Mouse (Mus musculus) c-Kit-positive CD71-positive TER-119-negative erythroid progenitor cells, embryonic 14.5 days (primary cell): ENCODE measurements around the gene Lrrc19.
A peak's percentile ranks its signal among the peaks of the same experiment; 100 is the strongest.
"Not testable (repeated sequence)": the region's sequence is repeated elsewhere in the genome, so short reads cannot be mapped to it uniquely, and the experiment has no call there.

Experiments
- DNase-seq: peaks from one replicate; pipeline ENCODE4 v3.0.0-alpha.2; 2013; ENCODE audit warnings: low read depth

The Lrrc19 gene

GRCm38 (mm10) chr4:94649920-94650319, at the start of gene Lrrc19:
Gene Lrrc19 (minus strand): TSS chr4:94650144.
- DNase-seq = no peak

DNA sequence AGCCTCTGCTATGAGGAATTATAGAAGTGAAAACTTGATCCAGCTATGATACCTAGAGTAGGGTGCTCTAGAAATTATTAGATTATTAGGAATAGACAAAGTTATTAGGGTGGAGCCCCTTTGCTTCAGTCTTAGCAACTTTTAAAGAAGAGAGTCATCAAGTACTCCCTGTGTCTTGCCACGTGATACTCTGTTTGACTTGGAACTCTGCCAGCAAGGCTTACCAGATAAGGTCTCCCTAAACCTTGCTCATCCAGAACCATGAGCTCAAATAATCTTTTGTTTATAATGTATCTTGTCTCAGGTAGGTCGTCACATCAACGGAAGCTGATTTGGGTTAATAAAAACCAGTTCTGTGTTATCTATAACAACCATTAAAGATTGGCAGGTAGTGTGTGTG, 46.4 kb upstream of the Lrrc19 start:
- no peak for DNase-seq

- no peak for DNase-seq
These were observed 42.2 kb upstream of the Lrrc19 start for GRCm38 (mm10) chr4:94692175-94692574.

DNA sequence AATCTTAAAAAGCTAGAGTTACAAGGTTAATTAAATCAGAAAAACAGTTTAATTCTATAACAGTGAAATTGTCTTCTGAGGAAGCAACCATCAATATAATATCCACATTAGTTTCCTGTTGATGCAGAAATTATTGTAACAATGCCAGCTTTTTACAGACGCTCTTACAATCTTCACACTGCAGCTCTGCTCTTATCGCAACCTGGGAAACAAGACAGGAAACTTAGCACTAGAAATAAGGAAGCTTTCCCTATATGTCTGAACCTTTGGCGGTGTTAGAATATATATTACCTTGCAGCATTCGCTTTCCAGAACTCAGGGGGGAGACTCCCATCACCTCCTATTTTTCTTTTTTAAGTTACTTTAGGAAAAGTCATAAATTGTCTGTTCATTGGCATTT, 41.1 kb upstream of the Lrrc19 start:
- no peak for DNase-seq

DNA sequence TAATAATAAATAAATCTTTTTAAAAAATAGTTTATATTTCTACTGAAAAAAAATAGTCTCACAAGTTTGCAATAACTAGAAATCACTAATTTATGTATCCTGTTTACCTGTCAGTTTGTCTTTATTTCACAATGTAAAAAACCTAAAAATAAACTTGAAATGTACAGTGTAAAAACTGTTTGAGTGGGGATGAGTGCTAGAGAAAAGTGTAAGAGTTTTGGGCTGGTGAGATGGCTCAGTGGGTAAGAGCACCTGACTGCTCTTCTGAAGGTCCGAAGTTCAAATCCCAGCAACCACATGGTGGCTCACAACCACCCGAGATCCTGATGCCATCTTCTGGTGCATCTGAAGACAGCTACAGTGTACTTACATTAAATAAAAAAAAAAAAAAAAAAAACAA, 39.9 kb upstream of the Lrrc19 start:
- not testable (repeated sequence) for DNase-seq

GRCm38 (mm10) chr4:94683305-94683704, 33.4 kb upstream of the Lrrc19 start:
- DNase-seq = no peak

GRCm38 (mm10) chr4:94682029-94682428, 32.1 kb upstream of the Lrrc19 start:
- DNase-seq = no peak

- DNase-seq = no peak
These were observed 31.2 kb upstream of the Lrrc19 start for GRCm38 (mm10) chr4:94681181-94681580.

DNA sequence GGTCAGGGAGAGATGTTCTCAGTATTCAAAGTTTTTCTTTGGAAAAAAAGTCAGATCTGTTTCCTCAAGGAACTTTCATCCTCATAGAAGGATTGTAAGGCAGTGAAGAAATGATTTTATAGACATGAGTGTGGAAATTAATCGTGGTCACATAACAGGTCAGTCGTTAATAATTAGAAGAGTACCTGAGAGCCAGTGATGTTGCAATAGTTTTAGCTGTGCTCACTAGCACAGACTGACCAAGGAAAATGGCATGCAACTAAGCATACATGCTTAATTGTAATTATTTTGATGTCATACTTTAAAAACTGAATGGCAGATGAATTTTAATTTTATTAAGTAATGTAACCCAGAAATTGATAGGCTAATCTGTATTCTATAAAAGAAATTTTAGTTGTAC, 30.7 kb upstream of the Lrrc19 start:
- no peak for DNase-seq

GRCm38 (mm10) chr4:94669718-94670117, 19.8 kb upstream of the Lrrc19 start:
- DNase-seq = peak; percentile 17

GRCm38 (mm10) chr4:94650426-94651175, 657 bp upstream of the Lrrc19 start:
- not testable (repeated sequence) for DNase-seq

DNA sequence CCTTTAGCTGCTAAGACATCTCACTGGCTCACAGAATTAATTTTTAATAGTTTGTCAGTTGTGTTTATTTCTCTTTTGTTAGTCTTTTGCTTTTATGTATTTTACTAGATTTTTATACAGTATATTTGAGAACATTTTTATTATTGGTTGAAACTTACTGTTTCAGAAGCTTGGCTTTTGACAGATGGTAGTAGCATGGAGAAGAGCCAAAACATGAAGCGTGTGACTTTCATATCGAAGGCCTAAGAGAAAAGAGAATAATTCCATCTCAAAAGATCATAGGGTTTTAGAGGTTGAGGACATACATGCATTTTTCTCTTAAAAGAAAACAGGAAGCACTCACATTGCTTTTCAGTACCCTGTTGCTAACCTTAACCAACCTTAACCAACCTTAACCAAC, 6.8 kb downstream of the Lrrc19 start:
- no peak for DNase-seq

- DNase-seq = no peak
These were observed 29.9 kb downstream of the Lrrc19 start for GRCm38 (mm10) chr4:94620077-94620476.

DNA sequence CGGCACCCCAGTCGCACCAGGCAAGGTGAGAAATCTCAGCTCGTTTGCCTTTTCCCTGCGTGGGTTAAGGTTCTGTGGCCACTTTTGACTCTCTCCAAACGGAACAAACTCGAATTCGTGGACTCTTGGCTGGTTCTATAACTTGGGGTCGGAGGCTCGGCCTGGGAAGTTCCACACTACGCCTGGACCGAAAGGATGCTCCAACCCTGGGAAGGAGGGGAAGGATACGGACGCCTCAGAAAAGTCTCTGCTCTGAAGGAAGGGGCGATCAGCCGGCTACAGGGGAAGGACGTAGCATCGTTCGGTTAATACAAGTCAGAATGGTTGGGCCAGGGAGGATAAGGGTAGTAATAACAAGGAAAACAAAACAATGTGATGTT, 35.3 kb downstream of the Lrrc19 start:
- DNase-seq = no peak

- DNase-seq = peak; percentile 90
These were observed 35.8 kb downstream of the Lrrc19 start, which contains the start of gene Ift74 for GRCm38 (mm10) chr4:94613972-94614626. Gene Ift74 (plus strand): TSS chr4:94614491.

GRCm38 (mm10) chr4:94610339-94610738, 39.6 kb downstream of the Lrrc19 start:
- no peak for DNase-seq

- DNase-seq = no peak
These were observed 44.4 kb downstream of the Lrrc19 start for GRCm38 (mm10) chr4:94605591-94605990.

DNA sequence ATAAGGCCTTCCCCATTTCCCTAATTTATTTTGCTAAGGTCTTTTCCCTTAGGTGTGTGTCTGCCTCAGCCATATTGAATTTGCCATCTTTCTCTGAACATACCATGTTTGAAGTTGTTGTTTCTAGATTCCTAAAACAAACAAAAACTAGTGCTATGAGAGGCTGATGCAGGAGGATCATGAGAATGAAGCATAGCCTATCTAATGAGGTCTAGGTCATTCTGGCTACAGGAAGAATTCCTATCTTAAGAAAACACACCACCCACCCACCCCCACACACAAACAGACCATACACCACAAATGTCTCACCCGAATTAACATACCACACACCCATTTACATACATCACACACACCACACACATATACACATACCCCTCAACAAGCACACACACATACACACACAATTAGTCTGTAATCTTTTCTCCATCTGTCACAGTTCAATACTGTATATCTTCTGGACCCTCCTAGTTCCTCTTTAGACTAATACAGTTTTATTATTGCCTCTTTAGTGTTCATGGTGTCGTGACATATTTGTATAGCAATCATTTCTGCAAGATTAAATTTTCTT, 45.4 kb downstream of the Lrrc19 start:
- DNase-seq = no peak

DNA sequence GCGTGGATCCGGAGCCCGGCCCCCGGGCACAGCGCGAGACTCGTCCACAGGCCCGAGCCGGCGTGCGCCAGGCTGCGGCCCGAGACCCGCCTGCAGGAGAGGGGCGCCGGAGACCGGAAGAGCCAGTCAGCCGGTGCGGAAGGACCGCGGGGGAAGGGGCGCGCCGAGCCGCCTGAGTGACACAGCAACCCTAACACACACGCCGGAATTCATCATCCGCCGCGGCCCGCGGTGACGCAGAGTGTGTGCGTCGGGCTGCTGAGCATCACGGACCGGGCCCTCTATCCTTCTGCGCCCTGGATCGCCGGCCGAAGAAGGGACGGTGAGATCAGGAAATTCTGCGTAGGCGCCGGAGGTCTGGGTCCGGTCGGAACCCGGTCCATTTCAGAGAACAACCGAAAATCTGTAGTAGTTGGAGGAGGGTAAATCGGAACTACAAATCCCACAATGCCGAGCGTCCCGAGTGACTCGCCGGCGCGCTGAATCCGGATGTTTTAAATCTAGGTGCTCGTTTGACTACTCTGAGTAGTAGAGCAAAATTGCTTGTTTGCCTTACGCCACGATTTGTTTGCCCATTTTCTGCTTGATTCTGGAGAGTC, 46.8 kb downstream of the Lrrc19 start, which contains the start of gene Plaa:
Gene Plaa (minus strand): TSS at position 214 of the 599 bp plus-strand sequence.
- DNase-seq = peak; percentile 79

DNA sequence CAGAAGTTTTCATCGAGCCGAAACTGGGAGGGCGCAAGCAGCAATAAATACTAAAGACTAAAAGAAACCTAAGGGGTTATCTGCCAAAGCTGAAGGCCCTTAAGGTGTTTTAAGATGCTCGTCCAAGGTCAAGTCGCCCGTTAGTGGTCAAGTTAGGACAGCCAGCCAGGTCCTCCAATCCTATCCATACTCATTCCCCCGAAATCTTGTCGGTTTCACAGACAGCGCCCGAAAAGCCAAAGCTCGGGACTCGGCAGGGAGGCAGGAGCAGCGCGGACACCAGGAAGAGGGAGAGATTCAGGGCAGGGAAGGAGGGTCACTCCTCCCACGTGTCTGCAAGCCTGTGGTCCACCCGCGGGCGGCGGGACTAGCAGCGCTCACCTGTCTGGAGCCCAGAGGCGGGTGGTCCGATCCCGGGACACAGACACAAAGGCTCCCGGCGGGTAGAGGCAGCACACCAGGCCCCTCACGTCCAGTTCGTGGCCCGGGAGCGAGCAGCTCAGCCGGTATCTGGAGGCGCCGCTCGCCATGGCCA, 47.4 kb downstream of the Lrrc19 start:
- DNase-seq = no peak

GRCm38 (mm10) chr4:94601395-94601794, 48.5 kb downstream of the Lrrc19 start:
- no peak for DNase-seq

GRCm38 (mm10) chr4:94592709-94593108, 57.2 kb downstream of the Lrrc19 start:
- no peak for DNase-seq
